In the genomic region with DNA sequence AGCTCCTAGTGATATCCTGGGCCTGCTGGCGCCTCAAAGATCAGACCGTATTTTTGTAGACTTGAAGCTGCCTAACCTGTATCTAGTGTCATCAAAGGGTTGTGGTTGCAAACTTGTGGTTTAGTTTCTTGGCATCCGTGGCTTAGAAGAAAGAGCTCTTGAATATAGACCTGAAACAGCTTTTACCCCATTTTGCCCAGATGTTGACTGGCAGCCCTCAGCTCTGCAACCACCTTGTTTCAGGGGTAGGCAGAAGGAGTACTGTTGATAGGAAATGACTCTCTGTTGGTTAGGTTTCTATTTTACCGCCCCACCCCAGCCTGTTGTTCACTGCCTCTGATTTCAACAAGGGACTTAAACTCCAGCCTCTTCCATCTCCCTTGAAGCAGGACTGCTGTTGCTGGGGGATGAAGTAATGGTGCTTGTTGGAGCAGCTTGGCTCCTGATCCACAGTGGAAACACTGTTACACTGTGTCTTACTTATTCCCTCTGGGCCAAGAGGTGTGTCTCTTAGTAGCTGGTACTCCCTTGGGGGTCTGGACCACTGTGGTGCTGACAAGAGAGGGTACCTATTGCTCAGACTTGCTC, we compare ENCODE assay signal across 15 mouse cellular contexts. TPM values are rescaled to one million over a fixed set of nuclear protein-coding genes. Genes with fewer than 3 reads are reported as not detected.
DNase-seq lines count a peak whose midpoint lies in the region; ATAC-seq and TF ChIP-seq lines count a peak whose summit lies in the region.
"Had no signal": no experiment of that assay in that cellular context is flagged by ENCODE, and none has a peak within 500 bp of the region (broad histone marks: within the 10 kb centered on the region; RNA-seq: fewer than 3 reads in every experiment).

No protein-coding gene starts in this region.

- no peak overlapping the region for H3K4me2 ChIP-seq in intestine, postnatal 0 days (replicated peaks; ENCODE audit: low read depth)
- no peak overlapping the region for H3K4me2 ChIP-seq in intestine, embryonic 16.5 days (ENCODE audit: low read depth, low read length)
- no peak overlapping the region for H3K4me2 ChIP-seq in liver, embryonic 12.5 days
- H3K4me2 ChIP-seq: heart, embryonic 13.5 days; liver, embryonic 13.5 days had no signal

- H3K79me2 ChIP-seq in MEL (ENCODE audit: control insufficient read depth, insufficient read depth, low read length, poor library complexity), result no peaks in the 10 kb centered on the region

- WGBS in intestine, postnatal 0 days, result 62% methylated on average over 4 of the region's 4 CpGs
- 80% methylated on average over 4 of the region's 4 CpGs for WGBS in intestine, embryonic 16.5 days
- 40% methylated on average over 4 of the region's 4 CpGs for WGBS in liver, embryonic 12.5 days (ENCODE audit: insufficient replicate concordance)

- DNase-seq in MEL (ENCODE audit: low read depth, low spot score), result peak; percentile 44
- DNase-seq in thymus, postnatal 14 days, result peak; percentile 84
- no peak for DNase-seq in urinary bladder, postnatal 4 days (ENCODE audit: low spot score in 2 of 2)
- DNase-seq: adrenal gland, postnatal 14 days; kidney, adult 18-20 months; liver, embryonic 13.5 days; right cerebral cortex, postnatal 14 days had no signal

- no peak for TF ChIP-seq CTCF in intestine, postnatal 0 days (IDR thresholded peaks at IDR 0.05; ENCODE audit: low read depth)
- no peak for TF ChIP-seq CTCF in MEL (IDR thresholded peaks at IDR 0.05 in 2 of 3, conservative IDR thresholded peaks at IDR 0.05 in 1 of 3; ENCODE audit: control insufficient read depth in 1 of 3, insufficient read depth in 1 of 3, low read depth in 2 of 3, low read length in 3 of 3, poor library complexity in 1 of 3, severe bottlenecking in 1 of 3)

- no peak for TF ChIP-seq RAD21 in MEL (IDR thresholded peaks at IDR 0.05; ENCODE audit: low read depth, low read length)

- no peak overlapping the region for H3K9ac ChIP-seq in intestine, postnatal 0 days (ENCODE audit: low read depth, low read length)
- H3K9ac ChIP-seq in intestine, embryonic 16.5 days (ENCODE audit: low read depth, low read length), result no peak overlapping the region
- no peak overlapping the region for H3K9ac ChIP-seq in MEL (ENCODE audit: control insufficient read depth, low read depth, low read length, poor library complexity, severe bottlenecking)
- H3K9ac ChIP-seq in liver, embryonic 12.5 days, result no peak overlapping the region
- H3K9ac ChIP-seq: heart, embryonic 13.5 days; liver, embryonic 13.5 days had no signal

- peaks cover 8% of the 10 kb centered on the region; the same call in 1 of the 2 replicates for H3K36me3 ChIP-seq in intestine, postnatal 0 days (ENCODE audit: control insufficient read depth, insufficient read depth)
- H3K36me3 ChIP-seq in intestine, embryonic 16.5 days (ENCODE audit: control insufficient read depth, insufficient read depth, low read length), result no peaks in the 10 kb centered on the region
- H3K36me3 ChIP-seq in MEL (ENCODE audit: control insufficient read depth in 1 of 2, insufficient read depth in 2 of 2, low read length in 2 of 2), result peaks cover 0 to 6% of the 10 kb centered on the region in 2 experiments; a peak in 2 of 4 replicates
- no peaks in the 10 kb centered on the region for H3K36me3 ChIP-seq in liver, embryonic 12.5 days
- H3K36me3 ChIP-seq: liver, embryonic 13.5 days had no signal

- no peak for ATAC-seq in intestine, postnatal 0 days
- no peak for ATAC-seq in intestine, embryonic 16.5 days
- peak; percentile 23 for ATAC-seq in megakaryocyte progenitor cell, adult 5-6 weeks (replicated peaks; ENCODE audit: poor library complexity)
- ATAC-seq in liver, embryonic 12.5 days, result no peak
- no peak for ATAC-seq in erythroid progenitor cell, adult 5-6 weeks (replicated peaks; ENCODE audit: low FRiP score, poor library complexity, severe bottlenecking)
- ATAC-seq: midbrain, embryonic 16.5 days had no signal

- H3K27ac ChIP-seq in intestine, postnatal 0 days (ENCODE audit: low read depth, low read length), result peak overlapping the region; percentile 31; the same call in 1 of the 2 replicates
- no peak overlapping the region for H3K27ac ChIP-seq in intestine, embryonic 16.5 days (ENCODE audit: low read length)
- H3K27ac ChIP-seq in MEL (ENCODE audit: control insufficient read depth, low read depth, low read length), result no peak overlapping the region
- H3K27ac ChIP-seq in liver, embryonic 12.5 days, result no peak overlapping the region
- H3K27ac ChIP-seq: heart, embryonic 13.5 days; liver, embryonic 13.5 days had no signal

- no peak overlapping the region for H3K4me3 ChIP-seq in intestine, postnatal 0 days (ENCODE audit: low read depth, low read length)
- H3K4me3 ChIP-seq in intestine, embryonic 16.5 days (ENCODE audit: low read length), result no peak overlapping the region
- H3K4me3 ChIP-seq in MEL (ENCODE audit: control insufficient read depth in 1 of 2, insufficient read depth in 1 of 2, low read depth in 2 of 2, low read length in 2 of 2), result no peak overlapping the region
- H3K4me3 ChIP-seq in liver, embryonic 12.5 days, result no peak overlapping the region
- H3K4me3 ChIP-seq: heart, embryonic 13.5 days; liver, embryonic 13.5 days had no signal

- H3K4me1 ChIP-seq in intestine, postnatal 0 days (replicated peaks; ENCODE audit: control insufficient read depth, insufficient read depth, low read length), result peaks cover 15% of the 10 kb centered on the region; the same call in 1 of the 2 replicates
- H3K4me1 ChIP-seq in intestine, embryonic 16.5 days (ENCODE audit: control insufficient read depth, insufficient read depth, low read length), result peaks cover 62% of the 10 kb centered on the region
- peaks cover 1 to 8% of the 10 kb centered on the region in 2 experiments; a peak in 2 of 4 replicates for H3K4me1 ChIP-seq in MEL (ENCODE audit: control insufficient read depth in 1 of 2, insufficient read depth in 2 of 2, low read length in 2 of 2)
- H3K4me1 ChIP-seq in liver, embryonic 12.5 days, result peaks cover 13% of the 10 kb centered on the region

- TF ChIP-seq POLR2A in MEL (IDR thresholded peaks at IDR 0.05; ENCODE audit: control insufficient read depth in 1 of 2, insufficient read depth in 1 of 2, low read depth in 1 of 2, low read length in 2 of 2, poor library complexity in 1 of 2), result no peak

- H3K9me3 ChIP-seq in intestine, postnatal 0 days (ENCODE audit: control insufficient read depth), result no peaks in the 10 kb centered on the region
- H3K9me3 ChIP-seq in intestine, embryonic 16.5 days (ENCODE audit: control insufficient read depth, low read length), result no peaks in the 10 kb centered on the region
- H3K9me3 ChIP-seq in MEL (replicated peaks; ENCODE audit: insufficient read depth, low read length), result no peaks in the 10 kb centered on the region
- H3K9me3 ChIP-seq in liver, embryonic 12.5 days (replicated peaks), result no peaks in the 10 kb centered on the region
- H3K9me3 ChIP-seq: heart, embryonic 13.5 days; liver, embryonic 13.5 days had no signal

- no peaks in the 10 kb centered on the region for H3K27me3 ChIP-seq in intestine, postnatal 0 days (replicated peaks; ENCODE audit: control insufficient read depth, insufficient read depth, low read length)
- H3K27me3 ChIP-seq in intestine, embryonic 16.5 days (replicated peaks; ENCODE audit: control insufficient read depth, insufficient read depth, low read length), result no peaks in the 10 kb centered on the region
- H3K27me3 ChIP-seq in MEL (ENCODE audit: control insufficient read depth in 1 of 2, insufficient read depth in 2 of 2, low read length in 2 of 2), result no peaks in the 10 kb centered on the region
- H3K27me3 ChIP-seq in liver, embryonic 12.5 days (replicated peaks), result peaks cover 39% of the 10 kb centered on the region
- H3K27me3 ChIP-seq: heart, embryonic 13.5 days had no signal

- TF ChIP-seq EP300 in MEL (IDR thresholded peaks at IDR 0.05; ENCODE audit: low read depth in 1 of 2, low read length in 2 of 2), result no peak

RNA-seq across cellular contexts. Expression of a gene that starts 6.9 kb away (rescaled TPM):
- 18.0 and 18.4 TPM in 2 replicates for polyA plus RNA-seq in intestine, postnatal 0 days (2015; fragmentation: Nextera tagmentation; extraction: Ambion mirVana)
- 7.6 and 9.4 TPM in 2 replicates for polyA plus RNA-seq in intestine, embryonic 16.5 days (2015; fragmentation: Nextera tagmentation; extraction: Ambion mirVana)
- total RNA-seq in MEL (2012; rRNA removed), result 1.5 and 2.4 TPM in 2 replicates
- polyA plus RNA-seq in MEL (2012; ENCODE audit: insufficient read depth in 1 of 2, insufficient read length in 2 of 2, low read depth in 1 of 2, low replicate concordance in 2 of 2, missing spikeins in 1 of 2), result 1 to 10 TPM in 1 of 2 experiments, not detected in 1; 1.8 TPM
- total RNA-seq in megakaryocyte progenitor cell, adult 5-6 weeks (2015), result 1.9 and 2.9 TPM in 2 replicates
- 1.9 and 2.2 TPM in 2 replicates for total RNA-seq in megakaryocyte progenitor cell, adult 5-6 weeks (2017)
- 2.4 and 2.5 TPM in 2 replicates for polyA plus RNA-seq in liver, embryonic 12.5 days (2016; fragmentation: Nextera tagmentation; extraction: Ambion mirVana)
- total RNA-seq in erythroid progenitor cell, adult 5-6 weeks (2015; ENCODE audit: low replicate concordance), result 3.6 and 12.6 TPM in 2 replicates
- total RNA-seq in erythroid progenitor cell, adult 5-6 weeks (2017; ENCODE audit: low replicate concordance), result 0.77 and 3.0 TPM in 2 replicates

RNA-seq across cellular contexts. Expression of a gene that starts 28.6 kb away (rescaled TPM):
- 120 and 124 TPM in 2 replicates for polyA plus RNA-seq in intestine, postnatal 0 days (2015; fragmentation: Nextera tagmentation; extraction: Ambion mirVana)
- polyA plus RNA-seq in intestine, embryonic 16.5 days (2015; fragmentation: Nextera tagmentation; extraction: Ambion mirVana), result 123 and 128 TPM in 2 replicates
- 39.5 and 45.8 TPM in 2 replicates for total RNA-seq in MEL (2012; rRNA removed)
- polyA plus RNA-seq in MEL (2012; ENCODE audit: insufficient read depth in 1 of 2, insufficient read length in 2 of 2, low read depth in 1 of 2, low replicate concordance in 2 of 2, missing spikeins in 1 of 2), result 100 to 1,000 TPM in 1 of 2 experiments, not detected in 1; 109 TPM
- 76.6 and 87.2 TPM in 2 replicates for total RNA-seq in megakaryocyte progenitor cell, adult 5-6 weeks (2015)
- 26.5 and 32.3 TPM in 2 replicates for total RNA-seq in megakaryocyte progenitor cell, adult 5-6 weeks (2017)
- 69.5 and 73.8 TPM in 2 replicates for polyA plus RNA-seq in liver, embryonic 12.5 days (2016; fragmentation: Nextera tagmentation; extraction: Ambion mirVana)
- total RNA-seq in erythroid progenitor cell, adult 5-6 weeks (2015; ENCODE audit: low replicate concordance), result 33.9 and 45.3 TPM in 2 replicates
- 11.8 and 21.1 TPM in 2 replicates for total RNA-seq in erythroid progenitor cell, adult 5-6 weeks (2017; ENCODE audit: low replicate concordance)

RNA-seq across cellular contexts. Expression of a gene that starts 32.5 kb away (rescaled TPM):
- polyA plus RNA-seq in intestine, postnatal 0 days (2015; fragmentation: Nextera tagmentation; extraction: Ambion mirVana), result not detected in 2 replicates
- polyA plus RNA-seq in intestine, embryonic 16.5 days (2015; fragmentation: Nextera tagmentation; extraction: Ambion mirVana), result 0.33 and 0.34 TPM in 2 replicates
- 0.56 and 0.58 TPM in 2 replicates for total RNA-seq in MEL (2012; rRNA removed)
- under 1 TPM in 1 of 2 experiments, not detected in 1; 0.22 TPM for polyA plus RNA-seq in MEL (2012; ENCODE audit: insufficient read depth in 1 of 2, insufficient read length in 2 of 2, low read depth in 1 of 2, low replicate concordance in 2 of 2, missing spikeins in 1 of 2)
- not detected in 2 replicates for total RNA-seq in megakaryocyte progenitor cell, adult 5-6 weeks (2015)
- total RNA-seq in megakaryocyte progenitor cell, adult 5-6 weeks (2017), result not detected in 2 replicates
- 0.13 TPM in 1 of 2 replicates, not detected in the other for polyA plus RNA-seq in liver, embryonic 12.5 days (2016; fragmentation: Nextera tagmentation; extraction: Ambion mirVana)
- not detected in 2 replicates for total RNA-seq in erythroid progenitor cell, adult 5-6 weeks (2015; ENCODE audit: low replicate concordance)
- total RNA-seq in erythroid progenitor cell, adult 5-6 weeks (2017; ENCODE audit: low replicate concordance), result not detected in 2 replicates
- total RNA-seq: adrenal gland, postnatal 14 days; gastrocnemius, adult 8-10 months had no signal
- polyA plus RNA-seq: heart, embryonic 13.5 days; liver, embryonic 13.5 days had no signal

RNA-seq across cellular contexts. Expression of a gene that starts 33.4 kb away (rescaled TPM):
- 0.14 TPM in 1 of 2 replicates, not detected in the other for polyA plus RNA-seq in intestine, postnatal 0 days (2015; fragmentation: Nextera tagmentation; extraction: Ambion mirVana)
- not detected in 2 replicates for polyA plus RNA-seq in intestine, embryonic 16.5 days (2015; fragmentation: Nextera tagmentation; extraction: Ambion mirVana)
- 0.12 and 0.13 TPM in 2 replicates for total RNA-seq in MEL (2012; rRNA removed)
- polyA plus RNA-seq in MEL (2012; ENCODE audit: insufficient read depth in 1 of 2, insufficient read length in 2 of 2, low read depth in 1 of 2, low replicate concordance in 2 of 2, missing spikeins in 1 of 2), result under 1 TPM in 1 of 2 experiments, not detected in 1; 0.11 TPM
- total RNA-seq in megakaryocyte progenitor cell, adult 5-6 weeks (2015), result not detected in 2 replicates
- total RNA-seq in megakaryocyte progenitor cell, adult 5-6 weeks (2017), result not detected in 2 replicates
- not detected in 2 replicates for polyA plus RNA-seq in liver, embryonic 12.5 days (2016; fragmentation: Nextera tagmentation; extraction: Ambion mirVana)
- total RNA-seq in erythroid progenitor cell, adult 5-6 weeks (2015; ENCODE audit: low replicate concordance), result not detected in 2 replicates
- 0.90 TPM in 1 of 2 replicates, not detected in the other for total RNA-seq in erythroid progenitor cell, adult 5-6 weeks (2017; ENCODE audit: low replicate concordance)
- total RNA-seq: adrenal gland, postnatal 14 days; gastrocnemius, adult 8-10 months had no signal
- polyA plus RNA-seq: liver, embryonic 13.5 days had no signal

RNA-seq across cellular contexts. Expression of a gene that starts 44.8 kb away (rescaled TPM):
- polyA plus RNA-seq in intestine, postnatal 0 days (2015; fragmentation: Nextera tagmentation; extraction: Ambion mirVana), result 5.7 and 6.6 TPM in 2 replicates
- 14.7 and 16.5 TPM in 2 replicates for polyA plus RNA-seq in intestine, embryonic 16.5 days (2015; fragmentation: Nextera tagmentation; extraction: Ambion mirVana)
- 44.3 and 58.3 TPM in 2 replicates for total RNA-seq in MEL (2012; rRNA removed)
- 100 to 1,000 TPM in 1 of 2 experiments, not detected in 1; 109 TPM for polyA plus RNA-seq in MEL (2012; ENCODE audit: insufficient read depth in 1 of 2, insufficient read length in 2 of 2, low read depth in 1 of 2, low replicate concordance in 2 of 2, missing spikeins in 1 of 2)
- total RNA-seq in megakaryocyte progenitor cell, adult 5-6 weeks (2015), result 26.2 and 33.1 TPM in 2 replicates
- 38.7 and 40.4 TPM in 2 replicates for total RNA-seq in megakaryocyte progenitor cell, adult 5-6 weeks (2017)
- polyA plus RNA-seq in liver, embryonic 12.5 days (2016; fragmentation: Nextera tagmentation; extraction: Ambion mirVana), result 17.5 and 18.9 TPM in 2 replicates
- 2.9 and 3.8 TPM in 2 replicates for total RNA-seq in erythroid progenitor cell, adult 5-6 weeks (2015; ENCODE audit: low replicate concordance)
- 2.3 and 2.4 TPM in 2 replicates for total RNA-seq in erythroid progenitor cell, adult 5-6 weeks (2017; ENCODE audit: low replicate concordance)

Comparison
In these comparisons a context has a peak if more than half of its experiments do, and no peak if none do; other contexts are left out.
1. DNase-seq: peak in MEL (single experiment) and thymus, postnatal 14 days (single experiment); none in urinary bladder, postnatal 4 days (0 of 2).